Mouse (Mus musculus) kidney, adult 2 months (tissue): ENCODE data around the gene Limk2.
A peak's percentile ranks its signal among the peaks of the same experiment; 100 is the strongest.

Source experiments
- CTCF ChIP-seq: fragments of 200-500 bp; conservative IDR thresholded peaks from 2 replicates; pipeline ENCODE4 v1.5.1; 2011; ENCODE audit warnings: low read depth, mild to moderate bottlenecking, control low read depth, low read length, moderate library complexity, mixed read lengths; ENCODE audit not compliant: insufficient read depth, insufficient read length
- POLR2A ChIP-seq: fragments of 200-500 bp; IDR thresholded peaks from one replicate; pipeline ENCODE4 v1.6.1; 2011; ENCODE audit warnings: low read depth, low read length, control low read depth

GRCm38 (mm10) chr11:3347091-3347834 lies 61.7 kb downstream of the Limk2 start:
- TF ChIP-seq CTCF (peak; percentile 89), POLR2A (no peak)
